Mouse (Mus musculus) urinary bladder, postnatal 14 days (tissue): ENCODE measurements around the gene Trp53i13.

ENCODE experiments used
- DNase-seq: peaks from one replicate; pipeline ENCODE4 v3.0.0; 2021; ENCODE audit warnings: low spot score

Gene Trp53i13

GRCm38 (mm10) chr11:77492311-77492871 lies 23.4 kb downstream of the Trp53i13 start:
- no peak for DNase-seq

- peak; percentile 76 for DNase-seq
Measured at GRCm38 (mm10) chr11:77491502-77492291, 24.1 kb downstream of the Trp53i13 start.

GRCm38 (mm10) chr11:77491123-77491501 lies 24.7 kb downstream of the Trp53i13 start:
- peak; percentile 92 for DNase-seq

- DNase-seq: no peak
Measured at GRCm38 (mm10) chr11:77490451-77490850, 25.3 kb downstream of the Trp53i13 start.

- DNase-seq: peak; percentile 80
Measured at GRCm38 (mm10) chr11:77489591-77490235, 26.1 kb downstream of the Trp53i13 start, which contains the start of gene Ankrd13b. TSS of gene Ankrd13b (minus strand) at chr11:77489678.

GRCm38 (mm10) chr11:77488771-77489581 lies 26.8 kb downstream of the Trp53i13 start:
- DNase-seq: no peak

- DNase-seq: no peak
Measured at GRCm38 (mm10) chr11:77486798-77487197, 29.0 kb downstream of the Trp53i13 start.

- DNase-seq: no peak
Measured at GRCm38 (mm10) chr11:77485229-77485628, 30.6 kb downstream of the Trp53i13 start.

- no peak for DNase-seq
Measured at GRCm38 (mm10) chr11:77483510-77484255, 32.1 kb downstream of the Trp53i13 start.

GRCm38 (mm10) chr11:77483043-77483442 lies 32.7 kb downstream of the Trp53i13 start:
- no peak for DNase-seq

- no peak for DNase-seq
Measured at GRCm38 (mm10) chr11:77476895-77477294, 38.9 kb downstream of the Trp53i13 start.

GRCm38 (mm10) chr11:77476216-77476615 lies 39.6 kb downstream of the Trp53i13 start:
- no peak for DNase-seq

- no peak for DNase-seq
Measured at GRCm38 (mm10) chr11:77472775-77473174, 43.0 kb downstream of the Trp53i13 start.

GRCm38 (mm10) chr11:77471407-77471806 lies 44.4 kb downstream of the Trp53i13 start:
- DNase-seq: no peak

- no peak for DNase-seq
Measured at GRCm38 (mm10) chr11:77468397-77468796, 47.4 kb downstream of the Trp53i13 start.

GRCm38 (mm10) chr11:77467784-77468183 lies 48.0 kb downstream of the Trp53i13 start:
- peak; percentile 85 for DNase-seq

GRCm38 (mm10) chr11:77467157-77467556 lies 48.6 kb downstream of the Trp53i13 start:
- peak; percentile 82 for DNase-seq

- DNase-seq: no peak
Measured at GRCm38 (mm10) chr11:77466544-77466943, 49.2 kb downstream of the Trp53i13 start.

GRCm38 (mm10) chr11:77465111-77465510 lies 50.7 kb downstream of the Trp53i13 start:
- DNase-seq: no peak

- peak; percentile 72 for DNase-seq
Measured at GRCm38 (mm10) chr11:77464684-77465083, 51.1 kb downstream of the Trp53i13 start.

GRCm38 (mm10) chr11:77463786-77464185 lies 52.0 kb downstream of the Trp53i13 start:
- no peak for DNase-seq

- no peak for DNase-seq
Measured at GRCm38 (mm10) chr11:77463101-77463445, 52.7 kb downstream of the Trp53i13 start.
